Mouse (Mus musculus): ENCODE results near the gene Tfam.
A peak's percentile ranks its signal among the peaks of the same experiment; 100 is the strongest.

Tfam gene

DNA sequence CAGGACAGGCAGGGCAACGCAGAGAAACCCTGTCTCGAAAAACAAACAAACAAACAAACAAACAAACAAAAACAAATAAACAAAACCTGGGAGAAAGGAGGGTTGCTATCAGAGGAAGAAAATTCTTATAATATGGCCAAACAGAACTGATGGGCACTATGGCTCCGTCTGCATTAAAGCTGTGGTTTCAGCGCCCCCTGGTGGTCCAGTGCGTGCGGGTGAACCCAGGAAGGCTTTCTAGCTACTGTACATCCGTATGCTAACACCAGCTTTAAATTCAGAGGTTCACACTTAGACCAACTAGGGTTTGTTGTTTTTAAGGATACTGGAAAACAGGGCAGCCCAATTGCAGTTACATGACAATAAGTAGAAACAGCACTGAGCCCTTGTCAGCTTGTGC, 12.2 kb downstream of the Tfam start:
- DNase-seq (ENCODE audit: extremely low read depth, low read depth): peak; percentile 37

DNA sequence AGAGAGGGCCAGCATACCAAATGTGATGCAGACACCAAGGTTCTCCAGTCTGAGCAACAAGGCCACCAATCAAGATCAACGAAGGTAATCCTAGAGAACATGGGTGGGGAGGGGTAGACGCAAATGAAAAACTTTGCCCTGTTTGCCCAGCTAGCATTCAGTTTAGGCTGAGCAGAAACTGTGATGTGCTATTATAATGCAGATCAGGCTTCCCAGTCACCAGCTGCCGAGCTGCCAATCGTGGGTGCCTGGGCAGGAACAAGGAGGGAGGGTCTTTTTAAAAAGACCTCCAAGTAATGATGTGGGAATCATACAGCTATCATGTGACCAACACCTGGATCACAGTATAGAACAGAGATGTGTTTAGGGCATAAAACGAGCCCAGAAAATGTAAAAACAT, 15.0 kb downstream of the Tfam start:
- DNase-seq (ENCODE audit: extremely low read depth, low read depth): no peak

DNA sequence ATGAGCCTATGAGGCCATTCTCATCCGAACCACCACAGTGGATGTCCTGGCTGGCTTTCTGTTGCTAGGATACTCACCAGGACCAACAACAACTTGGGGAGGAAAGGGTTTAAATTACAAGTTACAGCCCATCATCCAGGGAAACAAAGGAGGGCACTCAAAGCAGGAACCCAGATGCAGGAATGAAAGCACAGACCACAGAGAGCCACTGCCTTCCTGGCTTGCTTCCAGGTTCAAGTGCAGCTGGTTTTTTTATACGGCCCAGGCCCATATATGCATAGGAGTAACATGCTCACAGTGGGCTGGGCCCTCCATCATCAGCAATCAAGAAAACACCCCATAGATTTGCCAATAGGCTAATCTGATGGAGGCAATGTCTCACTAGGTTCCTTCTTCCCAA, 15.4 kb downstream of the Tfam start:
- DNase-seq (ENCODE audit: extremely low read depth, low read depth): no peak

DNA sequence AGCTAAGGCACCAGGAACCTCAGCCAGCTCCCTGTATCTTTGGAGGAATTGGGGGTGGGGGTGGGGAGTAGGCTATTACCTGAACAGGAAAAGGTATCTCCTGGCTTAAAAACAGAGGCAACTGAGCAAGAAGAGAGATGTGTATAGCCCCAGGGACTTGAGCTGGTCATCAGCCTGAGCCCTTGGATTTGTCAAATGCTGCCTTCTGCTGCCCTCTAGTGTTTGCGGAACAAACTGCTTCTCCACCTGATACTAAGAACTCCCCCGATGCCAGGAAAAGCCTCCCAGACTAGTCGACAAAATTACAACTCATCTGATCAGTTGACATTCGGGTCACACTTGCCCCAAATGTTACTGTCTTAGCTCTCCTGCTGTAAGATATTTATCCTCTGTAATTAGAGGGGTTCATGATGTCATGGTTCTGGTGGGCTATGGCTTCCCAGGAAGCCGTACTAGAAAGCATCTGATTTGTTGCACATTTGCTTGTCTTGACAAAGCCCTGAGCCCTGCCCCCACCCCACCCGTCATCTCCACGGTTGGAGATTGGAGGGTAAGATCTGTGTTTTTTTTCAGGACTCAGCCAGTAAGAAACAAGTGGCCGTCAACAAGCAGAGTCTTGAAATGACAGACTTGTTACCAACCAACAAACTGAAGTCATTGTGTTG, 19.7 kb downstream of the Tfam start:
- DNase-seq (ENCODE audit: extremely low read depth, low read depth): peak; percentile 39

DNA sequence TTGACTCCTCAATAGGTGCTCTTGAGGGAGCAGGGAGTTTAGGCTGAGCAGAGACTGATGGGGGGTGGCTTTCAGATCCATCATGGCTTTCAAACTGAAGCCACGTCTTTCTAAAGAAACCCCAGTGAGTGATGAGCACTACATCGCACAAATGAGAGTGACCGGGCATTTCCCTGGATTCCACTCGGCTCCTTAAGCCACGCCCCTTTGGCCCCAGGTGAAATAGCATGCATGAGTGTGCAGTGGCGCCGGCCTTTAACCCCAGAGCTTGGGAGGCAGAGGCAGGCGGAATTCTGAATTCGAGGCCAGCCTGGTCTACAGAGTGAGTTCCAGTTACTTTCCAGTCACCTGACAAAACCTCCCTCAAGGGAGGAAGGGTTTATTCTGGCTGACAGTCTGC, 22.1 kb downstream of the Tfam start:
- no peak for DNase-seq (ENCODE audit: extremely low read depth, low read depth)

DNA sequence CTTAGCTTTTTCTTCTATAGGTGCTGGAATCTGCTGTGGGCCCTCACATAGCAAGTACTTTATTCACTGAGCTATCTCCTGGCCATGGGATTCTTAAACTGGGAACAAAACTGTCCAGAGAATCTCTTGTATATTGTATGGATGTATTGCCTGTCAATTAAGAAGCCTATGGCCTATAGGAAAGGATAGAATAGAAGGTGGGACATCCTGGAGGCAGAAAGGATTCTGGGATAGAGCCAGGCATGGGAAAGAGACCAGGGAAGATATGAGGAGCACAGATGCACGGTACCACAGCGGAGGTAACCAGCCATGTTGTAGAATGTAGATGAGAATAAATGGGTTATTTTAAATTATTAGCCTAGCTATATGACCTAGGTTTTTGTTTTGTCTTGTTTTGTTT, 36.6 kb downstream of the Tfam start:
- no peak for DNase-seq (ENCODE audit: extremely low read depth, low read depth)

DNA sequence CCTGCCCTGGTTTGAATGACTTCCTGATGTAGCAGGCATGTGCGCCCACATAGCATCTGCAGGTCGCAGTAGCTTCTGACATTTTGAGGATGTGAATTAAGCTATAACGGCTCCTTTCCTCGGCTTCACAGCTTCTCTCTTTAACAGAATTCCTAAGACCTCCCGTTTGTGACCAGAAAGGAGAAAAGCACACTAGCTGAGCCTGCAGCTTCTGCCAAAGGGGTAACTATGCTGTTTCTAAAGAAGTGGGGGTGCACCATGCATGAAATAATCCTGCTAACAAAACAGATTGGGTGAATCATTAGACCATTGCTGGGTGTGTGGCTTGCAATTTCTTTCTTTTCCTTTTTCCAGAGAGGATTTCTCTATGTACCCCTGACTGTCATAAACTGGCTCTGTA, 37.1 kb downstream of the Tfam start:
- DNase-seq (ENCODE audit: extremely low read depth, low read depth): no peak

DNA sequence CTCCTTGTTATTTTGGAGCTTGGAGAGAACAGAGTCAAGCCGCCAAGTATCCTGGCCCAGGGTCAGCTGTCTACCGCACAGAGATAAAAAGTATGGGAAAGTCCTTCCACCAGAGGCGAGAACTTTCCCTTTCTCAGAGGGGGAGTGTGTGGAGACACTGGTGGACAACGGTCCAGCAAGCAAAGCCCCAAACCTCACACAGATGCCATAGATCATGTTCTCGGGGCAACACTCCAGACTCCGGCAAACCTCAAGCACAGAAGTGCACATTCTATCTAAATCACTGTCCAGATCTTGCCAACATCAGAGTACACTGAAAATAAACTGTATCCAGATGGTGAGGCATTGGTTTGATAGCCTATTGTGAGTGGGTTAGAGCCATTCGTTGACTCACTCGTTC, 39.4 kb downstream of the Tfam start:
- DNase-seq (ENCODE audit: extremely low read depth, low read depth): no peak

DNA sequence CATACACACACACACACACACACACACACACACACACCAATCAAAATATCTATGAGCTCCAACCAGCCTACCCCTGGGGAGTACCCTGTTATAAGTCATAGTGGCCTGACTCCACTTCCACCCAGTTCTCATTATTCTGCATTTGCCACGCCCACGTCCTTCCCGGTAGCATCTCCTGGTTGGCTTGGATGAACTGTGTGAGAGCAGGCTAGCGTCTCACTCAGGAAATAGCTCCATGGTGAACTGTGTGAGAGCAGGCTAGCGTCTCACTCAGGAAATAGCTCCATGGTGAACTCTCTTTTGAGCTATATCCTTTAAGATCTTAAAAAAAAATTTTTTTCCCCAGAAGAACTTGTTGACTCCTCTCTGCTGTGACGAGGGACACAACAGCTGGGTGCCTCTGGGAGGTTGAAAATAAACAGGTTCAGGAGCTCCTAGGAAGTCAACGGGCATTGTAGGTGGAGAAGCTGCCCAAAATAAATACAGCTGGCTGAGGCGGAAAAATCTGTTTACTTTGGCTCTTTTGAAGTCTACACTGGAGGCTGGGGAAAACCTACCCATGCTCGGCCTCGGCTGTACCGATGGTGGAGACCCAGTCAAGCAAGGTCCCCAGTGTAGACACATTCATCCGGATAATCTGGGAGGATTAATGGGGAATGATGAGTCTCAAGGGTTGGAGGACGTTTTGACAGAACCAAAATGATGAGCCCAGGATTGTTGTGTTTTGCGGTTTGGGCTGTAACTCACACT, 40.9 kb downstream of the Tfam start:
- DNase-seq (ENCODE audit: extremely low read depth, low read depth): no peak

DNA sequence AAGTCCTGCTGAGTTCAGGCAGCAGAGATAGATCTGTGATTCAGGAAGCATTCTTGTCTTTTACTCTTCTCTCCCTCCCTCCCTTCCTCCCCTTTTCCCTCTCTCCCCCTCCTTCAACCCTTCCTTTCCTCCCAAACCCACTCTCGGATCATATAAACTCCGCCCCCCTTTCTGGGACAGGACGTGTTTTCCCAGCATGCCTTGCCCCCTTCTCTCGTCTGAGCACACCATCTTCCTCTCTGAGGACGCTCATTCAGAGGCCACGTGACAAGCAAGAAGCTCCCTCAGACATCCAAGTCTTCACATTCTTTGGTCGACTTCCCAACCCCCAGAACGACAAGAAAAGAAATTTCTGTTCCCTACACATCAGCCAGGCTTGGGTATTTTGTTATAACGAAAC, 42.6 kb downstream of the Tfam start:
- no peak for DNase-seq (ENCODE audit: extremely low read depth, low read depth)

DNA sequence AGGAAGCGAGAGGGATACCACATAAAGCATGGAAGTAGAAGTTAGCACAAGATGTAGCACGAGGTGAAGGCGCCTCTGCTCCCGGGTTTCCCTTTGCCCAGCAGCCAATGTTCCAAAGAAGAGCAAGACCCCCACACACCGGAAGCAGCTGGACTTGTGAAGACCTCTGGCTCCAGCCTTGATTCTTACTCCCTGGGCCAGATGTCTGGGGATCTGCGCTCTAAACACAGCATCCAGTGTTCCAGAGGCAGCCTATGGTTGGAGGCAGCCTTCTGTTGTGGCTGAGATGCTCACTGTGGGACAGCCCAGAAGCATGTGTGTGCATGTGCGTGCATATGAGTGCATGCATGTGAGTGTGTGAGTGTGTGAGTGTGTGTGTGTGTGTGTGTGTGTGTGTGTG, 43.4 kb downstream of the Tfam start:
- DNase-seq (ENCODE audit: extremely low read depth, low read depth): no peak

DNA sequence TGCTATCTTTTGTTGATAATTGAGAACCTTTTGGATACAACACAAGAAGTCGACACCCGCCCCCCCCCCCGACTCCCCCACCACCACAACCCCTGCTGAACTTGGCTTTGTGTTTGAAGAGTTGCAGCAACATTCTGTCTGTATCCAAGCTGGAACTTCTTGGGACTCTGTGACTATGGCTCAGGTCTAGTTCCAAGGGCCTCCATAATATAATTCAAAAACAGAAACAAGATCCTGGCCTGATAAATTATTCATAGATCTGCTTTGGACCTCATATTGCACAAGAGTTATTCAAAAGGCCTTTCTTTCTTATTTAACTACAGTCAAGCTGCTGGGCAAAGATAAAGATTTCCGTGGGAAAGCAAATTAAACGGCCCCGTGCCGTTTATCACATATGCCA, 44.8 kb downstream of the Tfam start:
- DNase-seq (ENCODE audit: extremely low read depth, low read depth): no peak

DNA sequence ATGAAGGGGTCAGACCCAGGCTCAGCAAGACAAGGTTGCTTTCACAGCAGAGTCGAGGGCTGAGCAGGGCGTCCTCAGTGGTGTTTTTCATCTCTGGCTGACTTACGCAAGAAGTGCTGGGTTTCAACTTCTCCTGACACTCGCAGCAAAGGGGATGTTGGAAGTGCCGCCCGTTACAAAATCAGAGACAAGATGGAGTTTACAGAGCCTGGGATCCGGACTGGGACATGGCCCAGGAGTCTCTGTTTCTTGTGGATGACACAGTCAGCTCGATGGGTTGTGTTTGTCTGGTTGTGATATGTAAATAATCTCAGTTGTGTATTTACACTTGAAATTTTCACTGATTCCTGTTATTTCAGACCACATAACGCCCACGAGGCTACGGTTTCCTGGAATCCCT, 45.2 kb downstream of the Tfam start:
- DNase-seq (ENCODE audit: extremely low read depth, low read depth): no peak

DNA sequence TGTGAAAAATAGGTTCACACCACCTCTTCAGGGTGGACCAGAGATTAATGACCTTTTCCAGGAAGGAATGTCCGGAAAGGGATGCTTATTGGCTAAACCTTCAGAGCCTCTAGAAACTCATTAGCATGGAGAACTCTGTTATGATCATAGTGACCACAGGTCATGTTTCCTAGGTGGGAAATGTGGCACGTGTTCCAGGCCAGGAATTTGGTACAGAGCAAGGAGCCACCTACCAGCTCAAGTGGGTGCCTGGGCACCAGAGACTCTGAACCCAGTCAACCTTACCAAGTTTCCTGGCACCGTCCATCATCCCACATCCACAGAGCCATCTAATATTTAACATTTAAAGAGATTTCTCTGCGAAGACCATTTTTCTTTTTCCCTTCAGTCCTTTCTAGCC, 49.4 kb downstream of the Tfam start:
- DNase-seq (ENCODE audit: extremely low read depth, low read depth): no peak

DNA sequence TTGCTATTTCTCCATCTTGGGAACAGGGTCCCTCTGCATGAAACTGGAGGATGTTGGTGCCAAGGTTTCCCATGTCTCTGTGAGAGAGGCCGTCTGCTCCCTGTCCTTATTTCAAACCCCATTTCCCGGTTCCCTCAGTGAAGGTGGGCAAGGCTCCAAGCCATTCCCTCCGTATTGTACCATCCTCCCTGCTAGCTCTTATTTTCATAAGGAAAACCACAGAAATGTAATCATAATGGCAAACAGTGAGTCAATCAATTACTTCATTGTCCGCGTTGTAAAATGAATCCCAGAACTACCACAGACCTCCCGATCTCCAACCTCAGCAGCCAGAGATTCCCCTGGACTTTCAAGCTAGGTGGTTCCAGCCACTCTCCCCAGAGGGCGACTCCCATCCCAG, 53.0 kb downstream of the Tfam start:
- DNase-seq (ENCODE audit: extremely low read depth, low read depth): no peak

DNA sequence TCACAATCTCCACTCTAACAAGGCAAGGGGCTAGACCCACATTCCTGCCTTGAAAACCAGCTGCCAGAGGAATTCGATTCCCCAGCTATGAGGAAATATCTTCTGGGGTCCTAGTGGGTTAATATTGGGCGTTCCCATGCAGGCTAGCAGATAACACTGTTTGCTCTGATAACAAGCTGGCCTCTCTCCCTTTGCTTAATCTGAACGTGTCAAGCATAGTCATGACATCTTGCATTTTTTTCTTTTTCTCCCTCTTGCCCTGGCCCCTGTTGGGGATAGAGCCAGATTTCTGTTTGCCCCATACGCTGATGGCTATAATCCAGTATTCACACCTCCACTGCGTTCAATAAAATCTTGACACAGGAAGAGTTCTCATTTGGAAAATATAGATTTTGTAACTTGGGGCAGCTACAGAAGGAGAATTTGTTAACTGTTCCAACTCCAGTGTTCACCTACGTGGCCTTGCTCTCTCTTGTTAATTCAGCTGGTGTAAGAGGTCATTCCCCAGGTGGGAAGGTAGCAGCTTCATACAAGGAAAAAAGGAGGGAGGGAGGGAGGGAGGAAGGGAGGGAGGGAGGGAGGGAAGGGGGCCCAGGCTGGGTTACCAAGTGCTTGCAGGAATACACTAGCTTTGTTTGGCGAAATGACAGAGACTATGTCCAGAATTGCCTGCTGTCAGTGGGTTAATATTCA, 54.6 kb downstream of the Tfam start:
- DNase-seq (ENCODE audit: extremely low read depth, low read depth): no peak

DNA sequence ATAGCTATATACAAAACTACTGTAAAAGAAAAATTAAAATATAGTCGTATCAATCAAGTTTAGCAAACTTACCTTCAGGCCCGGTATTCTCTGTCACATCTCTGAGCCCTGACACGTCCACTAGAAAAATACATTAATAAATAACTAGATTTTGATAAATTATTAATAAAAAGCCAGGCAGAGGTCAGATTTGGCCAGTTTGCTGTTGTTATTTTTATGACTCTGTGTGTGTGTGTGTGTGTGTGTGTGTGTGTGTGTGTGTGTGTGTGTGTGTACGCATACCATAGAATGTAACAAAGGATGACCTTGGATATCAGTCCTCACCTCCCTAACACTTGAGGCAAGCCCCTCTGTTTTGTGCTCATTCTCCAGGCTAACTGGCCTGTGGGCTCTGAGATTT, 56.1 kb downstream of the Tfam start:
- DNase-seq (ENCODE audit: extremely low read depth, low read depth): no peak

DNA sequence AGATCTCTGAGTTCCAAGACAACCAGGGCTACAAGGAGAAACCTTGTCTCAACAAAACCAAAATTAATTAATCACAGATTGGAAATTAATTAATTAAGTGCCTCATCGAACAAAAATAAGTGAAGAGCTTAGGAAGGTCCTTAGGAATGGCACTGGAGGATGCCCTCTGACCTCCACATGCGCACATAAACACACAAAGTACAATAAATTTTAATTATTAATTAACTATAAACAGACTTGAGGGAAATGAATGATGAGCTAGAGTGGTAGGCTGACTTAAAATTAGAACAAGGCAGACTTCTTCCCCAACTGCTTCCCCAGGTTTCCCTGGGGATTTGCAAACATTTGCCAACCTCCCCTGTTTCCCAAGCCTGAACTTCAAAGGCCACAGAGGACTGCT, 57.0 kb downstream of the Tfam start:
- DNase-seq (ENCODE audit: extremely low read depth, low read depth): no peak

DNA sequence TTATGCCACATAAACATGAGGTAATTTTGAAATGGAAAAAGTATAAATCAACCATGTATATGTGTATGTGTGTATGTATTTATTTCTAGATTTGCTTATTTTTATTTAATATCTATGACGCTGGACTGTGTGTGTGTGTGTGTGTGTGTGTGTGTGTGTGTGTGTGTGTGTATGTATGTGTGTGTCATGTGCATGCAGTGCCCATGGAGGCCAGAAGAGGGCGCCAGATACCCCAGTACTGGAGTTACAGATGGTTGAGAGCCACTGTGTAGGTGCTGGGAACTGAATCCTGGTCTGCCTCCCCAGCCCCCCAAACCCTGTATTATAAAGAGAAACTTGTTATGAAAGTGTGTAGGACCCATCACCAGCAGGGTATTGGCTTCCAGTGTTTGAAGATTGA, 58.0 kb downstream of the Tfam start:
- no peak for DNase-seq (ENCODE audit: extremely low read depth, low read depth)

DNA sequence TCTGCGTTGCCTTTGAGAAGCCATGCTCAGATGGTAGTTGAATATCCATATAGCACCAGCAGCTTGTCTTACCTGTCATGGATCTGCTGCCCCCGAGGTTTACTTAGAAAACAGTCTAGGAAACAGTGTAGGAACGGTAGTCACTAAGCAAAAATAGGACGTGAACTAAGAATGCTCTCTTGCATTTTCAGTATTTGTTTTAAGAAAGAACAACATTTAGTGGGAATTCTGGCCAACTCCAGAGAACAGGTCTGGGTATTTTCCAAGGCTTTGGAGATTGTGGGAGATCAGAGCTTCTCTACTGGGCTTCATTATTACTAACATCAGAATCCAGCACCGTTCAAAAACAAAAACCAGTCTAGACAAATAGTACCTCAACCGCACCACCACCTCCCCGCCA, 60.9 kb downstream of the Tfam start:
- no peak for DNase-seq (ENCODE audit: extremely low read depth, low read depth)

DNA sequence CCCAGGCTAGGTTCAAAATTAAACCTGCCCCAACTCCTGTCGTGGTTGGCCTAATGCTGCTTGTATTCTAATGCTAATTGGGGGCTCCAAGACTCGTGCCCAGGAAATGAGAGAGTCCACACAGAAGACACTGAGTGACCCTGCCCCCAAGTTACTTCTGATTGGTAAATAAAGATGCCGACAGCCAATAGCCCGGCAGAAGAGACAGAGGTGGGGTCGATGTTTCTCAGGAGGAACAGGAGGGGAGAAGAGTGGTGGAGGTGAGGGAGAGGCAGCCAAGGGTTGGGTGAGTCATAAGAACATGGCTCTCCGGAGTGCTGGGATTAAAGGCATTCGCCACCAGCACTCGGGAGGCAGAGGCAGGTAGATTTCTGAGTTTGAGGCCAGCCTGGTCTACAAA, 61.7 kb downstream of the Tfam start:
- DNase-seq (ENCODE audit: extremely low read depth, low read depth): no peak
